In the genomic region with DNA sequence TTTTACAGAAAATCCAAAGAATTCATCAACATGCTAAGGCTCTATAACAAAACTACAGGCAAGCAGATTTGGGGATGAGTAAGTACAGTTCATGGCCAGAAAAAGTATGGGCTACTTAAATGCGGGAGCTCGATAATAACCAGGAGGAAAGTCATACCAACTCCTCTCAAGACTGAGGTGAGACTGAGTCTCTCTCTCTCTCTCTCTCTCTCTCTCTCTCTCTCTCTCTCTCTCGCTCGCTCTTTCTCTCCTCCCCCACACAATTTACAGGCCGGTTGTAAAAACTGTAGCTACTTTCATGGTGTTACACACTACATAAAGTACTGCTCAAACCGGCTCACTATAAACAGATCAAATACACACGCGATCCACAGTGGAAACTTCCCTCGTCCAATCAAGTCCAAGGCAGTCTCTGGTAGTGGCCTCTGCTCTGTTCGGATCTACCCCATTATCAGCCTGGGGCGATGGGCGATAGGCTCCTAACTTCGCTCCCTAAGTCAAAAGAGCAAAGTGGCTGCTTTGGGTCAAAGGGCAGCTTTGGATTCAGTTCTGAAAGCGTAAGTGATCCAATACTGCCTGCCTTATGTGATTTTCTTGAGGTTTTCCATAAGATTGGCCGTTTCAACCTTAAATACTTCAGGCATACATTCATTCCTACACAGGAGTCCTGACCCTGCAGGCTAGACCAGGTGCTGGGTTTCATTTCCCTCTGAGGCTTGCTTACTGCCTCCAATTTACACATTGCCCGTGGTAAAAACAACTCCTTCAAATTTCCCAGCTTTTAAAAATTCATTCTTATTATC, we compare ENCODE assay signal across 9 mouse cellular contexts. TPM values are rescaled to one million over a fixed set of nuclear protein-coding genes. Genes with fewer than 3 reads are reported as not detected.
DNase-seq lines count a peak whose midpoint lies in the region; ATAC-seq and TF ChIP-seq lines count a peak whose summit lies in the region.
"Had no signal": no experiment of that assay in that cellular context is flagged by ENCODE, and none has a peak within 500 bp of the region (broad histone marks: within the 10 kb centered on the region; RNA-seq: fewer than 3 reads in every experiment).

No protein-coding gene starts in this region.

- TF ChIP-seq POLR2A in lung, adult 2 months (IDR thresholded peaks at IDR 0.05; ENCODE audit: borderline replicate concordance, extremely low read depth, low read depth, low read length), result no peak
- no peak for TF ChIP-seq POLR2A in embryonic fibroblast, embryonic 13.5 days (IDR thresholded peaks at IDR 0.05; ENCODE audit: low read depth, low read length)

- no peak for TF ChIP-seq CTCF in lung, adult 2 months (IDR thresholded peaks at IDR 0.05; ENCODE audit: insufficient read depth, low read length)
- no peak for TF ChIP-seq CTCF in embryonic fibroblast, embryonic 13.5 days (IDR thresholded peaks at IDR 0.05; ENCODE audit: borderline replicate concordance, insufficient read depth, low read length)

- H3K9ac ChIP-seq in neural tube, embryonic 14.5 days (replicated peaks; ENCODE audit: low read depth, low read length), result no peak overlapping the region

- intact Hi-C loops in gastrocnemius, postnatal 36 days (cut with DNase I), result no loop called here

- peaks cover 3% of the 10 kb centered on the region; the same call in 1 of the 2 replicates for H3K4me1 ChIP-seq in lung, adult 2 months (ENCODE audit: control insufficient read depth, insufficient read depth, low read length)
- no peaks in the 10 kb centered on the region for H3K4me1 ChIP-seq in embryonic fibroblast, embryonic 13.5 days (ENCODE audit: control insufficient read depth, insufficient read depth, low read length)
- H3K4me1 ChIP-seq in limb, embryonic 10.5 days, result peaks cover 24% of the 10 kb centered on the region
- peaks cover 6% of the 10 kb centered on the region; the same call in 1 of the 2 replicates for H3K4me1 ChIP-seq in neural tube, embryonic 14.5 days (ENCODE audit: control insufficient read depth, insufficient read depth, low read length)

- H3K9me3 ChIP-seq in limb, embryonic 10.5 days (replicated peaks), result no peaks in the 10 kb centered on the region
- no peaks in the 10 kb centered on the region for H3K9me3 ChIP-seq in neural tube, embryonic 14.5 days (ENCODE audit: control insufficient read depth, low read length)

- peaks cover 9% of the 10 kb centered on the region; the same call in 1 of the 2 replicates for H3K27me3 ChIP-seq in limb, embryonic 10.5 days (ENCODE audit: low read depth, poor library complexity, severe bottlenecking)
- peaks cover 2% of the 10 kb centered on the region for H3K27me3 ChIP-seq in neural tube, embryonic 14.5 days (ENCODE audit: control insufficient read depth, insufficient read depth, low read length)

- no peak overlapping the region for H3K27ac ChIP-seq in embryonic fibroblast, embryonic 13.5 days (ENCODE audit: insufficient read depth, low read length)
- H3K27ac ChIP-seq in limb, embryonic 10.5 days, result peak overlapping the region; percentile 78; the same call in 1 of the 2 replicates
- H3K27ac ChIP-seq in neural tube, embryonic 14.5 days (ENCODE audit: low read depth, low read length), result no peak overlapping the region

- peak overlapping the region; percentile 62 for H3K4me2 ChIP-seq in neural tube, embryonic 14.5 days (ENCODE audit: low read depth, low read length)

- peak overlapping the region; percentile 30 for H3K4me3 ChIP-seq in lung, adult 2 months (replicated peaks; ENCODE audit: extremely low read depth, low read depth, low read length)
- H3K4me3 ChIP-seq in embryonic fibroblast, embryonic 13.5 days (ENCODE audit: insufficient read depth, low read length), result peak overlapping the region; percentile 89
- peak overlapping the region; percentile 72 for H3K4me3 ChIP-seq in limb, embryonic 10.5 days
- peak overlapping the region; percentile 54 for H3K4me3 ChIP-seq in neural tube, embryonic 14.5 days (ENCODE audit: low read depth, low read length)

- 51% methylated on average over 16 of the region's 16 CpGs for WGBS in lung, adult 2 months
- 39% methylated on average over 16 of the region's 16 CpGs for WGBS in limb, embryonic 10.5 days
- 43% methylated on average over 16 of the region's 16 CpGs for WGBS in neural tube, embryonic 14.5 days

- no peak for DNase-seq in lung, adult 2 months
- no peak for DNase-seq in lung, postnatal 36 days
- peak; percentile 34 for DNase-seq in limb, embryonic 10.5 days (ENCODE audit: low spot score)
- no peak for DNase-seq in gastrocnemius, postnatal 36 days
- no peak for DNase-seq in ovary, postnatal 10 days (ENCODE audit: low spot score)
- no peak for DNase-seq in frontal cortex, postnatal 25 days (ENCODE audit: low spot score in 2 of 2)
- DNase-seq: adrenal gland, postnatal 10 days had no signal

- H3K36me3 ChIP-seq in limb, embryonic 10.5 days, result no peaks in the 10 kb centered on the region
- H3K36me3 ChIP-seq in neural tube, embryonic 14.5 days (ENCODE audit: control insufficient read depth, insufficient read depth, low read length), result no peaks in the 10 kb centered on the region

- ATAC-seq in neural tube, embryonic 14.5 days (ENCODE audit: low read depth), result no peak

RNA-seq across cellular contexts. Expression of a gene that starts 1.2 kb away (rescaled TPM):
- 4.2 and 5.0 TPM in 2 replicates for polyA plus RNA-seq in lung, adult 2 months (2012; rRNA removed)
- polyA plus RNA-seq in embryonic fibroblast, embryonic 13.5 days (2011; ENCODE audit: insufficient read length, low read depth, missing spikeins), result 10.4 and 12.9 TPM in 2 replicates
- 7.1 and 7.8 TPM in 2 replicates for polyA plus RNA-seq in limb, embryonic 10.5 days (2016; fragmentation: Nextera tagmentation; extraction: Ambion mirVana)
- polyA plus RNA-seq in neural tube, embryonic 14.5 days (2014; fragmentation: Nextera tagmentation; extraction: Ambion mirVana), result 14.6 and 16.6 TPM in 2 replicates
- 10 to 100 TPM; 66.8 to 73.0 TPM for total RNA-seq in gastrocnemius, postnatal 36 days (2021)

RNA-seq across cellular contexts. Expression of a gene that starts 50.1 kb away (rescaled TPM):
- 0.45 and 1.2 TPM in 2 replicates for polyA plus RNA-seq in lung, adult 2 months (2012; rRNA removed)
- polyA plus RNA-seq in embryonic fibroblast, embryonic 13.5 days (2011; ENCODE audit: insufficient read length, low read depth, missing spikeins), result 13.1 and 14.4 TPM in 2 replicates
- 78.2 and 92.8 TPM in 2 replicates for polyA plus RNA-seq in limb, embryonic 10.5 days (2016; fragmentation: Nextera tagmentation; extraction: Ambion mirVana)
- 1.8 and 3.5 TPM in 2 replicates for polyA plus RNA-seq in neural tube, embryonic 14.5 days (2014; fragmentation: Nextera tagmentation; extraction: Ambion mirVana)
- total RNA-seq in gastrocnemius, postnatal 36 days (2021), result under 1 TPM in 1 of 2 experiments, not detected in 1; 0.74 TPM

Comparison
In these comparisons a context has a peak if more than half of its experiments do, and no peak if none do; other contexts are left out.
1. H3K4me3 ChIP-seq: peak in every context shown above with its lines; median percentile 89 in embryonic fibroblast, embryonic 13.5 days; 72 in limb, embryonic 10.5 days; 54 in neural tube, embryonic 14.5 days; 30 in lung, adult 2 months.